Comparison of ENCODE assay signal across 17 mouse cellular contexts in the genomic region with DNA sequence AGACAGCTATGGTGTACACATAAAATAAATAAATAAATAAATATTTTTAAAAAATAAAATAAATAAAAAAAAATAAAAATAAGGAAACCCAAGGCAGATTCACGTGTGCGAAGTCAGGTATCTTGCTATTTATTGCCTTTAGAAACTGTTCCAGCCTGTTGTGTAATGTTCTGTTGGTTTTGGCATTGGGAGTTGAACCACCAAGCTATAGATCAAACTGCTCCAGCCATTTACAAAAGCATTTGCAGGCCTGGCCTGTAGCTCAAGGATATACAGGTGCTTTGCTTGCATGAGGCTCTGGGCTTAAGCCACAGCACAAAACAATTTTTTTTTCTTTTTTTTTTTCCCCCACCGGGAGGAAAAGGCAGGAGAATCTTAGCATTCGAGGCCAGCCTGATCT.
"Had no signal": no experiment of that assay in that cellular context is flagged by ENCODE, and none has a peak within 500 bp of the region (broad histone marks: within the 10 kb centered on the region; RNA-seq: fewer than 3 reads in every experiment).

No protein-coding gene starts in this region.

- H3K27me3 ChIP-seq: neural tube, embryonic 12.5 days; neural tube, embryonic 13.5 days; neural tube, embryonic 15.5 days; stomach, embryonic 15.5 days had no signal

- DNase-seq: retina, postnatal 1 day; right cerebral cortex, adult 18-20 months; right cerebral cortex, postnatal 14 days; right cerebral cortex, postnatal 25 days; right cerebral cortex, postnatal 4 days; spleen, adult 18-20 months; thymus, adult 18-20 months; thymus, adult 2 months; thymus, postnatal 14 days; thymus, postnatal 25 days; thymus, postnatal 36 days; thymus, postnatal 4 days had no signal

- H3K36me3 ChIP-seq: neural tube, embryonic 12.5 days; neural tube, embryonic 13.5 days; neural tube, embryonic 15.5 days; stomach, embryonic 15.5 days had no signal

- H3K9ac ChIP-seq: neural tube, embryonic 12.5 days; neural tube, embryonic 13.5 days; neural tube, embryonic 15.5 days; stomach, embryonic 15.5 days had no signal

- H3K4me3 ChIP-seq: neural tube, embryonic 12.5 days; neural tube, embryonic 13.5 days; neural tube, embryonic 15.5 days; stomach, embryonic 15.5 days had no signal

- H3K9me3 ChIP-seq: neural tube, embryonic 12.5 days; neural tube, embryonic 13.5 days; neural tube, embryonic 15.5 days; stomach, embryonic 15.5 days had no signal

- H3K27ac ChIP-seq: neural tube, embryonic 12.5 days; neural tube, embryonic 13.5 days; neural tube, embryonic 15.5 days; stomach, embryonic 15.5 days; stomach, postnatal 0 days had no signal

- H3K4me2 ChIP-seq: neural tube, embryonic 12.5 days; neural tube, embryonic 13.5 days; neural tube, embryonic 15.5 days; stomach, embryonic 15.5 days had no signal
